Mouse (Mus musculus) right cerebral cortex, postnatal 36 days (tissue): ENCODE measurements around the gene Abcc8.
A peak's percentile ranks its signal among the peaks of the same experiment; 100 is the strongest.

Source experiments
- DNase-seq, 2 experiments: peaks; one replicate each; pipeline ENCODE4 v3.0.0; 2022; ENCODE audit warnings: low spot score in 2 of 2, mixed read lengths in 1 of 2

Gene Abcc8

DNA sequence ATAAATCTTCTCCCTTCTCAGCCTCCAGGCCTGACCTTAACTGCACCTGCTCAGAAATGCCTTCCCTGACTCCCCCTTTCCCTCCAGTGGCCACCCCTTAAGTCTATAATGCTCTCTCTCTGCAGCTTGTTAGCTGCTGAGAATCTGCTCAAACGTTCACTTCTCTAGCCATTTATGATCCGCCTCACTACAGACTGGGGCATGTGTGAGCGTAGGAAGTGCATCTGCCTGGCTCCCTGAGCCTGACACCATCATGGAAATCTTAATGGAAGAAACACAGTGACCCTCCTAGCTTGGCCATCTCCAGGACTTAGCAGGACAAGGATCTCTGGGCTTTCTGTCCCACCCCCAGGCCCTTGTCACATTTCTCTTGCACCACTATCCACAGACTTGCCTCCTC lies 69.8 kb downstream of the Abcc8 start:
- no peak for DNase-seq

DNA sequence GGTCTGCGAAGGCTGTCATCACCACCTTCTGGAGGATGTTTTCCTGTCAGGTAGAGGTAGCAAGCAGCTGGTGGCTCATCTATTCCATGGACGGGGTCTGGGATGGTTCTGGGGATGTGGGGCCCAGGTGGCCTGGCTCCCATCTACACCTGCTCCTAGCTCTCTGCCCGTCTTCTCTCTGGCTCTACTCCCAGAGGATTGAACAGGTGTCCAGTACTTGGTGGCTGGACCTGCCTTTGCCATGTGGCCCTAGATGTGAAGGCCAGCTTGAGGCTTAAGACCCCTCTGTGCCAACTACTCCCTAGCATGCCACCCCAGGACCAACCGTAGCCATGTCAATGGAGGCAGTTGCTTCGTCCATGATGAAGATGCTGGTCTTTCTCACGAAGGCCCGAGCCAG lies 74.3 kb downstream of the Abcc8 start:
- no peak for DNase-seq

DNA sequence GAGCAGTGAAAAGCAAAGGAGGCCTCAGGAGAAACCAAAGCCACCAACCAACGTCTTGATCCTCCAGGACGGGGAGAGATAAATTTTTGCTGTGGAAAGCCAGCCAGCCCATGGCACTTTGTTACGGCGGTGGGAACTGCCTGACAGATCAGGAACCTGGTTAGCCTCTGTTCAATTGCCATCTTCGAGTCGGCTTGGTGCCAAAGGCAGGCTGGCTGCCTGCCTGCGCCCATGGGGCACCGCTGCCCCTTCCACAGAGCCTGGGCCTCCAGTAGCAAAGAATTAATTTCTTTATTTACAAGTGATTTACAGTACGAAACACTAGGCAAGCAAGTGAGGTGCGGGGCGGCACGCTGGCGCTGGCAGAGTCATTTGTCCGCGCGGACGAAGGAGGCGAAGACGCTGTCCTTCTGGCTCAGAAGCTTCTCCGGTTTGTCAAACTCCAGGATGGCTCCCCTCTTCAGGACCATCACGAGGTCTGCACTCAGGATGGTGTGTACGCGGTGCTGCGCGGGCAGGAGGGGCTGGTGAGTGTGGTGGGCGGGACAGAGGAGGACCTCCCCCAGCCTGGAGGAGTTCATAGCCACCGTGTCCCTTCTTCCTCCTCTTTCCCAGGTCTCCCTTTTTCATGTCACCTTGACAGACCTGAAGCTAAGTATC lies 75.4 kb downstream of the Abcc8 start:
- no peak for DNase-seq

DNA sequence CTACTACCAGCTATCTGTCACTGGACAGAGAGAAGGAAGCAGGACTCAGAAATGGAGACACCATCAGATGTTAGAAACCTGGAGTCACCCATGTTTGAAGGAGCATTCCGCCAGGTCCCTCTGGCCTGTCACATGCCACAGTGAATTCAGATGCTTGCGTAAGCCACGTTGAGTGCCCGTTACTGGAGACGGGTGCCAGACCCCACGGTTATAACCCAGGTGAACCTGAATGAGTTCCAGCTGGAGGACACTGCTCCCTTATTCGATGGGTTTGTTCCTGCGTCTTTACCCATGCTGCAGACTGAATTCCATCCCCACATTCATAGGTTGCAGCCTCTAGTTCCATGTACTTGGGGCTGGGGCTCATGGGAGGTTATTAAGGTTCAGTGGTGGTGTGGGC lies 76.1 kb downstream of the Abcc8 start:
- no peak for DNase-seq

DNA sequence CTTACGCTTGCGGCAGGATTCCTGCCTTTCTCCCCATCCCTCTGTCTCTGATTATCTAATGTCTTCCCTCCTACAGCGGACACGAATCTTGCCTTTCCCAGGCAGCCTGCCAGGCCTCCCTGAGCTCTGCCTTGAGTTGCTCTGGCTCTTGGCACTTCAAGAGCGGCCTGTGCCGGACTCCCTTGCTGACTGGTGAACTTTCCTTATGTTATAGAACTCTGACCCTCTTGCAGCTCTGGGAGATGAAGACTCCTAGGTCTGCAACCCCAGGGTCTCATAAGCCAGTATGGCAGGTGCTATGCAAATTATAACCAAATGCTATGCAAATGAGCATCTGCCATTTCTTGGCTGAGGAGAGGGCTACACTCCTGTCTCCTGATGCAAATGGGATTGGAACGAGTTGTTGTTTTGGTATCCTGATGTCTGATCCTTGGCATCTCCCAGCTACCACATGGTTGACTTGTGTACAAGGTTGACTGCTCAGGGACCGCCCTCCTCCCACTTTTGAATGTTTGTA lies 76.7 kb downstream of the Abcc8 start:
- DNase-seq, result peak; percentile 55 to 72

DNA sequence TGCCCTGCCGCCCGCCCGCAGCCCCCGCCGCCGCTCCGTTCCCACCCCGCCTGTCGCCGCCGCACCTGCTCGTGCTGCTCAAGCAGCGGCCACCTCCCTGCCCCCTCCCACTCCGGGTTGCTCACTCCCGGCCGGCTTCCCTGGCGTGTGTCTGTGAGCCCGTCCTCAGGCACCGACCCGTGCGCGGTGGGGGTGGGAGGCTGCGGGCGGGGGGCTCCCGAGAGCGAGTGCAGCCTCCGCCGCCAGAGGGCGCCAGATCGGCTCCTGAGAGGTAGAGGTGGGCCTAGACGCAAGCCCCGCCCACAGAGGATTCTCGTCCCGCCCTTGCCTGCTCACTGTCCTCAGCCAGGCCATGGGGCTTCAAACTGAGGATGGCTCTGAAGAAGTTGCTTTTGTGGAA lies 79.3 kb downstream of the Abcc8 start, which contains the start of gene Kcnj11:
Kcnj11 (minus strand) TSS at position 202 of the 400 bp plus-strand sequence.
- DNase-seq, result peak; percentile 64 to 65

DNA sequence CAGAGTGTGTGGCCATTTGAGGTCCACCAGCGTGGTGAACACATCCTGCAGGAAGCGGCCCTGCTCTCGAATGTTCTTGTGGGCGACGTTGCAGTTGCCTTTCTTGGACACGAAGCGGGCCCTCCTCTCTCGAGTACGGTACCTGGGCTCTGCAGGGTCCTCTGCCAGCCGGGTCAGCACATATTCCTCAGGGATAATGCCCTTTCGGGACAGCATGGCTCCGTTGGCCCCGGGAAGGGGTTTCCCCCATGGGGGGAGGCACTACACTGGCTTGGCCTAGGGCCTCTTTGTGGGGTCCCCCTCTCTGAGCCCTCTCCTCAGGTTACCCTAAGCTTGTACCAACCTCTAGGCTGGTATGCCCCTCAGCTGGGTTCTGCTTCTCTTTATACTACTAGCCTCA lies 80.2 kb downstream of the Abcc8 start:
- no peak for DNase-seq

DNA sequence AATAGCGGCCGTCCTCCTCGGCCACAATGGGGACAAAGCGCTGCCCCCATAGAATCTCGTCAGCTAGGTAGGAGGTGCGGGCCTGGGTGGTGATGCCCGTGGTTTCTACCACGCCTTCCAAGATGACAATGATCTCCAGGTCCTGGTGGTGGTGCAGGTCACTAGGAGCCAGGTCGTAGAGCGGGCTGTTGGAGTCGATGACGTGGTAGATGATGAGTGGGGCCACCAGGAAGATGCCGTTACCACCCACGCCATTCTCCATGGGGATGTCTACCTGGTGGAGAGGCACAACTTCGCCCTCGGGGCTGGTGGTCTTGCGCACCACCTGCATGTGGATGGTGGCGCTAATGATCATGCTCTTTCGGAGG lies 80.9 kb downstream of the Abcc8 start:
- no peak for DNase-seq

DNA sequence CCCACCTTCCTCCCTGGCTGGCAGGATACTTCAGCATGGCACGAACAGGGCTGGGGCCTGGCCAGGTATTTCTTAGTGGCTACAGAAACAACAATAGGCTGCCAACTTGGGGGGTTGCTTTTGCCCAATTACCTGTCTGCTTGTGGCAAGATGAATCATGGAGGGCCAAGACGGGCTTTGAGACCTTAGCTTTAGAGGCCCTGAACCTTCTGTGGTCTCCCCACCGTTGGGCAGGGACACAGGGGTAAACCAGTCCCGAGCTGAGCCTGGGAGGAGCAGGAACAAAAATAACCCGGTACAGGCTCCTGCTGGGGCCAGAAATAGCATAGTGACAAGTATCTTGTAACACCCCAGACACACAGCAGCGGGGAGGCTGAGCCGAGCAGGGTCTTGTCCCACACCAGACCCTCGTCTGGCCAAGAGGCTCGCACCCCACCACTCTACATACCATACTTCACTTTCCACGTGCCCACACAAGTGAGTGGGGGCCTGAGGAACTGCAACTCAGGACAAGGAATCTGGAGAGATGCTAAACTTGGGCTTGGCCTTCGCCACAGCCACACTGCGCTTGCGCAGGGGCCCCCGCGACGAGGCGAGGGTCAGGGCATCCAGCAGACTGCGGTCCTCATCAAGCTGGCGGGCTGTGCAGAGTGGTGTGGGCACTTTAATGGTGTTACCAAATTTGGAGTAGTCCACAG lies 81.5 kb downstream of the Abcc8 start:
- peak in 1 of 2 experiments; percentile 44 for DNase-seq

DNA sequence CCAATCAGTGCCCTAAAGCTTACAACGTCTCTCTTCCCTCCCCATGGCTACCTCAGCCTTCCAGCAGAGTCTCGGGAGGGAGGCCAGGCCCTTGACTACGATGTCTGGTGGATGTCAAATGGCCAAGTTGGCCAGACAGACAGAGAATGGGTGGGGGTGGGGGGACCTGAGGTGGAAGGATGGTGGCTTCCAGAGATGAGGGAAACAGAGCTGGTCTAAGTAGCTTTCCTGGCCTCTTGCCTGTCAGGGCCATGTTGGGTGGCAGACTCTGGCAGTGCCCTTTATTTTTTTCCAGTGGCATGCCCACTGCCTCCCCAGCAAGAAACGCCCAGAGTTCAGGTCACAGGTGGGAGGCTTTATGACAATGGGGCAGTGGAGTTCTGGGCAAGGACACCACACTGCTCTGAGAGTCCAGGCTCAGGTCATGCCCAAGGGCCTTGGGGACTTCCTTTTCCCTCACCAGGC lies 82.5 kb downstream of the Abcc8 start:
- DNase-seq, result no peak

DNA sequence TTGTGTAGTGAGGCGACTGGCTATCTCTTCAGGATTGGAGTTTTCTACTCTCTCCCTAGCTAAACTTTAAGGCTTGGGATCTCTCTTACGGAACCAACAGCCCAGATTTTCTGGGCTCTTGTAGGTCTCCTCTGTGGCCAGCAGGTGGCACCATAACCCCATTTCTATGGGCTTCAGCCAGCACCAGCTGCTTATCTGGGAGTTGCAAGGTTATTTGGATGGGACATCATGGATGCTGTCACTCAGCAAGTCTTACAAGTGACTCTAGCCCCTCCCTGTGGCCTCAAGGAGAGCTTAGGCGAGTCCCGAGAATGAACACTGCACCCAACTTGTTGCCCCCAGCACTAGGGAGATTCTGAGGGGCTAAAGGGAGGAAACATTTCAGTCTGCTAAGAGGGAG lies 83.7 kb downstream of the Abcc8 start:
- peak in 1 of 2 experiments; percentile 42 for DNase-seq

DNA sequence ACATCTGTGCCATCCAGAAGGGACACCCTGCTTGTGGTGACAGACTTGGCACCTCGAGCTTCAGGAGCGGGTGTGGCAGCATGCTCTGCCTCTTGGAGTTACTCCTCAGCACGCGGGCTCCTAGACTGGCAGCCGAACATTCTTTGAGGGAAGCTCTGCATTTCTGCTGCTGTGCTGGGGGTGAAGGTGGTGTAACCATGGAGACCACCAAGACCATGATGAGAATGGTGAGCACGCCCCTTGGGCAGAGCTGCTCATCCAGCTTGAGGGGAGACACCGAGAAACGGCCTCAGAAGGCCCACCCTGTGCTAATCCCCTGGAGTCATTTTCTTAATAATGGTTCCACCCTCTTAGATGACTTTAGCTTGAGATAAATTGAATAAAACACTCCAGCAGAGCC lies 87.0 kb downstream of the Abcc8 start:
- DNase-seq, result no peak

DNA sequence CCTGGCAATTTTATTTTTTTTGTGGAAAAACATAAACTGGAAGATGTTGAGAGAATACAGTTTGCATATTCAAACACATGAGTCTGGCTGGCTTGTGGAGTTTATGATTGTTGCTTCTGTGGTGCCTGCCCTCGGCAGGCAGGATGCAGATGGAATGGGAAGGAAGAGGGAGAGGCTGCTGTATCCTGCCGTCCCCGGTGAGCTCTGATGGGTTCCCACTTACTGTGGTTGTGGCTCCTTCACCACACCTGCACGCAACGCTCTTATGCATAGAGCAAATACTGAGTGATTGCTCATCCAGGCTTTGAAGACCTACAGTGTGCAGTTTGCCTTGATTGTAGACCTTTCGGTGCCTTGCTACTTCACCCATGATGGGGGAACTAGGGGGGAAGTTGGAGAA lies 91.6 kb downstream of the Abcc8 start:
- no peak for DNase-seq

DNA sequence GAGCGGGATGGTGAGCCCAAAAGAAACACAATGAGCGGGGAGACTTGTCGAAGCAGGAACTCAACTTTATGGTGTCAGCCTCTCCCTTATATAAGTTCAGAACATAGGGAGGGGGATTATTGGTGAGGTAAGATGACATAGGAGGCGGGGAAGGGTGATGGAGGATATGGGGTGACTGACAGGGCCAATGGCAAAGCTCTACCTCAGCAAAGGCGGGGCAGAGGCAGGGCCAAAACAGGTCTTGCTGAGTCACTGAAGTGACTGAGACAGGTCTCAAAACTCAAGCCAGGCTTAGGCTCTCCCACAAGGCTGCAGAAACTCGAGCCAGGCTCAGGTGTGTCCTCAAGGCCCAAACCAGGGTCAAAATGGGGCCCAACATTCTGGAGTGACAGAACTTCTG lies 93.5 kb downstream of the Abcc8 start:
- no peak for DNase-seq

DNA sequence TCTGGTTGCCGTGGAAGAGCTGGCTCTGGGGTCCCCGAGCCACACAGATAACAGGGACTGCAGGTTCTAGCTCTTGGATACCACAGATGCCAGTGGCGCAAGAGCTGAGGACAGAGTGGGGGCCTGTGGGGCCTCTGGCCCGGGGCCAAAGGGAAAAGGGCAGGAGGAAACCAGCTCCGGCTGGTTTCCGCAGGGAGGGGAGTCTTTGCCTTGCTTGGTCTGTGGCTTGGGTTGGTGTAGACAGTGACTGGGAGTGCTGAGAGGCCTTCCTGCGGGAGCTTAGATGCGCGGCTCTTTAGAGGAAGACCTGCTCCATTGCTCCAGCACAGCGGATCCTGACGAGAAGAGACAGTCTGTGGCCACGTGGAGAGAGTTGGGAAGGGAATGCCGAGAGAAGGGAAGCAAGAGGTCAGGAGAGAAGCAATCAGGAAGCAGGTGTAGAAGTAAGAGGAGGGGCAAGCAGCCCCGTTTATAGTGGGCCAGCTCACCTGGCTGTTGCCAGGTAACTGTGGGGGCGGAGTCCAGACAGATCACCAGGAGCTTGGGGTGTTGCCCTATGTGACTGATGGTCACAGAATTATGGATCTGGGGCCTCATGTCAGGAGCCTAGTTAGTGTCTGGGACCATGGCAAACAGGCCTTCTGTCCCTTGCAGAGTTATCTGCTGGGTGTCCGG lies 94.9 kb downstream of the Abcc8 start:
- DNase-seq, result no peak

DNA sequence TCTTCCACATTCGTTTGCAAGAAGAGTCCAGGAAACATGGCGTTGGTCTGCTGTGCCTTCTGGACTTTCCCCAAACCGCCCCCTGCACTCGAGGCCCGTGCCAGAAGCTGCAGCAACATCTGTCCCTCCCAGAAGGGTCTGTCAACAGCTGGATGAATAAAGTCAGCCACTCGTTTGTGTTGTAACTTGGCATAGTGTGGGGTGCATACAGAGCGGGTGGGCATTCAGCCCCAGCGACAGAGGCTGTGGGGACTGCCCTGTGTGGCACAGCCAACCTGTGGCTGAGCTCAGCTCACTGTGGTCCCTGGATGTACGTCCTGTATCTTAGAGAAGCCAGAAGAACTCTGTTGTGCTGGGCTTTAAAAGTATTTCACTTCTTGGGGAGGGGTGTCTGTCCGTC lies 95.8 kb downstream of the Abcc8 start:
- DNase-seq, result no peak

DNA sequence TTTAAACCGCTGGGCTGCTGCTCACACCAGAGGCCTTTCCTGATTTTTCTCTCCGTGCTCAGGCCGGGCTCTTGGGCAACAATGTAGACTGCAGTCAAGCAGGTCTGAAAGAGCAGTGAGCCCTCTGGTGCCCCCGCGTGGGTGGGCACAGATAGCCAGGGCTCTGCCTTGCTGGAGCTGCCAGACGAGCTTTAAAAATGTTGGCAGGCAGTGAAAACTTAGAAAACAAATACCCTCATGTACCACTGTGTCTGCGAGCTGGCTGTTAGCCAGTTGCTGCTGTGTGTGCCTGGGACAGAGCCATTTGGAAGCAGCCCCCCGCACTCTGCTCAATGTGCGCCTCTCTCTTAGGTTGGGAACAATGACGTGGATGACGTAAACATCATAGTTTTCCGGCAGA lies 102.2 kb downstream of the Abcc8 start:
- no peak for DNase-seq

DNA sequence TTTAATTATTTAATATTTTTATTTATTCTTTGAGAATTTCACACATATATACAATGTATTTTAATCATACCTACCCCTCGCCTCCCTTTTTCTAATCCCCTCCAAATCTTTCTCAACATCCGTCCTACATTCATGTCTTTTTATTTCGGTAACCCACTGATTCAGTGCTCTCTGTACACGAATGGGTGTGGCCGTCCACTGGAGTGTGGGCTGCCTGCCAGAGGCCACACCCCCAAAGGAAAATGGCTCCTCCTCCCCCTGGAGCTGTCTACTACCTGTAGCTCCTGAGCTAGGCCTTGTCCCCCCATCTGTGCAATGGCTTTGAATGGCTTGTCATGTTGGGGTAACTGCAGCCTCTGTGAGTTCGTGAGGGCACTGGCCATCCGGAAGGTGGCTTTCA lies 103.0 kb downstream of the Abcc8 start:
- DNase-seq, result no peak

DNA sequence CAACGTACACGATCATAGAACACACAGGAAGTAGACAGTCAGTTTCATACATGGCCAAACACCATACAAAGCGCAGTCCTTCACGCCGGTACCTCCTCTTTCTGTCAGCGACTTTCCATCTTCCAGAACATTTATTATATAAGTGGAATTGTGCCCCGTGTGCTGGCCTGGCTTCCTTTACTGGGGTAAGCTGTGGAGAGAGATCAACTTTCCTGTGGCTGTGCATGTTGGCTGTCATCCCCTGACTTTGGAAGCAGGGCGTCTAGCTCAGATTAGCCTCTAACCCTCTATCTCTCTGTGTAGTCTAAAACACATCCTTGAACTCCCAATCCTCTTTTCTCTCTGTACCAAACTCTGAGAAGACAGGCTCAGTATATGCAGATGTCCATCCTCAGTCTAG lies 111.0 kb downstream of the Abcc8 start:
- DNase-seq, result no peak

DNA sequence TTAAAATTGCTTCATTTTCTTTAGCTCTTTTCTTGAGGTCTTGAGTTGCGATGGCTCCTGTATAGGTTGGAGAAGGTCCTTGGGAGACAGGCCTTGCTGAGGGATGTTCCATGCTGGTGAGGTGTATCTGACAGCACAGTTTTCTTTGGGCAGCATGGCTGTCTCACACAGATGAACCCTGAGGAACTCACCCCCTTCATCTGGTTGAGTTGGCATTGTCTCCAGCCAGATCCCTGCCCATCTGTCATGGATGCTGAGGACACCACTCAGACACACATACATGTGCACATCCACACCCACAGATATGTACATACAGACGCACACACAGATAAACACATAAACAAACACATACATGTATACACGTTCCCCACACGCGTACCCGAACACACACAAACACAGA lies 116.5 kb downstream of the Abcc8 start:
- DNase-seq, result no peak

DNA sequence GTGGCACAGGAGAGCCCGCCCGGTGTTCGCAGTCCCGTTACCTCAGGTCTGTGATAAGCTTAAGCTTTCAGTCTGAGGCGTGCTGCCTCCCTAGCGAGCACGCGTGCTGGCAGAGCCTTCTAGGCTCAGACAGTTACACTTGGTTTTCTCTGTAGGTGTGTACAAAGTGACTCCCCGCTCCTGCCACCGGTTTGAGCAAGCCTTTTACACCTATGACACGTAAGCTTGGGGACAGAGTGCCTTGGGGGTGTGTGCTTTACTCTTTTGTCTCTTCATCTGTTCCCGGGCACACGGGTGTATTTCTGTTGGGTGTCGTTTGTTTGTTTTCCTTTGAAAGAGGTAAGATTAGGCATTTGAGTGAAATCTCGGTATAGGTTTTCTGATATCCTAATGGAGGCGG lies 118.2 kb downstream of the Abcc8 start:
- no peak for DNase-seq

DNA sequence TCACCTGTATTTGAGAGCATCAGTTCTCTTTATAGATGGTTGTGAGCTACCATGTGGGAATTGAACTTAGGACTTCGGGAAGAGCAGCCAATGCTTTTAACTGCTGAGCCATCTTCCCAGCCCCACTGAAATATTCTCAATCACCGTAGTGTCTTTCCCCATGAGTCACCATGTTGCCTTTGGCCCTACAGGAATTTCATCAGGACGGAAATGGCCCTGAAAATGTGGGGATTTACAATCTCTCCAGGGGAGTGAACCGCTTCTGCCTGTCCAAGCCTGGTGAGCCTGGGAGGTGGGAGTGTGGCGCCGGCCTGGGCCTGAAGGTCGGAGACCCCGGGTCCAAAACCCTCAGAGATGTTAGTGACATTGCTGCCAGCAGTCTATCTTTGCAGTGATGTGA lies 119.1 kb downstream of the Abcc8 start:
- no peak for DNase-seq

DNA sequence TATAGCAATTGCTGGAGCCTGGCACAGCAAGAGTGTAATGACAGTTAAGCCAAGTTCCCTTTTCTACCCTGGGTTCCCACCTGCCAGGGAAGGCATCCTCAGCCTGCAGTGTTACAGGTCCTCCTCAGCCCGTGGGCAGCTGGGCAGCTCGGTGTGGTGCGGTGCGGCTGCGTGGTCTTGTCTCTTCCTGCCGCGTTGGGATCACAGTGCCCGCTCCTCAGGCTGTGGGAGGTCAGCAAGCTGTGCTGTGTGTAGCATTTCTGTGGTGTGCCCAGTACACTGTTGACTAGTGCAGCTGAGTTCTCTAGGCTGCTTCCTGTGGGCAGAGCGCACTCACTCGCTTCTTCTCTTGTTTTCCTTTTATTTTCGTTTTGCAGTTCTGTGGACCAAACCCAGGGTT lies 121.0 kb downstream of the Abcc8 start:
- no peak for DNase-seq
